Mouse (Mus musculus) adrenal gland, postnatal 4 days (tissue): ENCODE data around the gene B3gntl1. TPM values are rescaled to one million over a fixed set of nuclear protein-coding genes. Genes with fewer than 3 reads are reported as not detected.
A peak's percentile ranks its signal among the peaks of the same experiment; 100 is the strongest.

Experiments
- DNase-seq, 2 experiments: peaks; one replicate each; pipeline ENCODE4 v3.0.0; 2021 to 2022; ENCODE audit warnings: low spot score in 2 of 2, mixed read lengths in 2 of 2
- long read RNA-seq, 2 experiments: library from polyadenylated mRNA; stranded (forward); transcript quantifications; one replicate each; pipeline ENCODE4 v2.0.0; 2021
- total RNA-seq, 2 experiments: library from RNA; stranded (reverse); gene quantifications; 2 replicates each; pipeline ENCODE4 v1.2.3; 2021

The B3gntl1 gene
- total RNA-seq = 10 to 100 TPM; 11.9 to 14.5 TPM
- long read RNA-seq, experiment 1, transcript B3gntl1-202 (13 exons, 2,864 nt) = major isoform, 7 of 14 reads
- long read RNA-seq, experiment 1, partial matches to known transcripts = 1 of 14 reads
- long read RNA-seq, experiment 1, other reads (novel, unspliced or antisense) = 6 of 14 reads
- long read RNA-seq, experiment 2, transcript B3gntl1-202 (13 exons, 2,864 nt) = major isoform, 5 of 18 reads
- long read RNA-seq, experiment 2, partial matches to known transcripts = 5 of 18 reads
- long read RNA-seq, experiment 2, other reads (novel, unspliced or antisense) = 8 of 18 reads

DNA sequence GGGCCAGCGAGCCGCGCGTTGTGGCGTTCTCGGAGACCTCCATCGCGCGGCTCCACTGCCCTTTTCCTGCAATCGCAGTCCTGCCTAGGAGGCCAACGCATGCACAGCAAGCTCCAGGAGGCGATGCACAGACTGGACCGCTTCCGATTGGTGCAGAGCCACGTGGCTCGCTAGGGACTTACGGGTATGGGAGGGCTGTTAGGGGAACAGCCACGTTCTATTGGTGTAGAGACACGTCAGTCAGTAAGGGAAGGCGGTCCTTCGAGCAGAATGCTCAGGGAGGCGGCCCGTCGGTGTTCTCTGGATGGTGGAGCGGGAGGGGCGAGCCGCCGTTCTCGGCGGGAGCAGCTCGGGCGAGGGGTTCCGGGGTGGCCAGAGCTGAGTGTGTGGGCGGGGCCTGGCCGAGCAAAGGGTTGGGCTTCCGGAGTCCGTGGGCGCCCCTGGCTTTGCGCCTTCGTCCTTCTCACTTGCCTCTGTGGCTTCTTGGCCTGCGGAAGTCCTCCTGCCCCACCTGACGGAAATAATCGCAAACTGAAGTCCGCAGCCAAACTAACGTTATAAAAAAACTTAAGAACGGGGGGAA is at the start of gene B3gntl1:
Gene B3gntl1, minus strand, starts transcription at position 164 of the 583 bp plus-strand sequence.
- DNase-seq = peak; percentile 94 to 95

DNA sequence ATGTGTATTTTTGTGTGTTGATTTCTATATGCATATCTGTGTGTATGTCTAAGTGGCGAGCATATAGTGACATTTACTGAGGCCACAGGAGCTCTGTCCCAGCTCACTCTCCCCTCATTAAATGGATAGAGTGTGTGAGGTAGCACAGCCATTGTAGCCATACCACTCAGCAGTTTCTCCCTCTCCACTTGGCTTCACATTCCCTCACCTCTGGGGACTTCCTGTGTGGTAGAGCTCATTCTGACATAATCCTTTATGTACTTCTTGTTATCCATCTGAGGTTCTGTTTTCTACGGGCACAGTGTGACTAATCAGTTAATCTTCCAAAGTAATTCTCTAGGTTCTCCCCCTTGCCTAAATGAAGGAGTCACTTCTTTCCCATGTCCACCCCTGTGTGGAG is 49.5 kb upstream of the B3gntl1 start:
- no peak for DNase-seq

DNA sequence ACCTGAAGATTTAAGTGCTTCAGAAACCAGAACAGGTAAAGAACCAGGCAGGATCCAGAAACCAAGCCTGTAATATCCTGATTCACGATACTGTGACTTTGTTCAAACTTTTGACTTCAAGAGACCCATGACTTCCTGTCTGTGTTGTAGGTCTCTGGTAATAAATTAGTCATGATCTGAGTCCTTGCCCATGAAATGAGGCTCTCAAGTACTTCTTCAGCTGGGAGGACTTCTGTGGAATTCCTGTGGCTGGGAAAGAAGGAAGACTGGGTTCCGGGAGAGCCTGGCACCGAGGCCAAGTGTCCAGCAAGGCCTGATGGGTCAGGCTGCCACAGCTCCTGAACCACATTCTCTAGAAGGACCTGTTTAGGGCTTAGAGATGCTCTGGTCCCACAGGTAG is 47.8 kb upstream of the B3gntl1 start:
- no peak for DNase-seq

DNA sequence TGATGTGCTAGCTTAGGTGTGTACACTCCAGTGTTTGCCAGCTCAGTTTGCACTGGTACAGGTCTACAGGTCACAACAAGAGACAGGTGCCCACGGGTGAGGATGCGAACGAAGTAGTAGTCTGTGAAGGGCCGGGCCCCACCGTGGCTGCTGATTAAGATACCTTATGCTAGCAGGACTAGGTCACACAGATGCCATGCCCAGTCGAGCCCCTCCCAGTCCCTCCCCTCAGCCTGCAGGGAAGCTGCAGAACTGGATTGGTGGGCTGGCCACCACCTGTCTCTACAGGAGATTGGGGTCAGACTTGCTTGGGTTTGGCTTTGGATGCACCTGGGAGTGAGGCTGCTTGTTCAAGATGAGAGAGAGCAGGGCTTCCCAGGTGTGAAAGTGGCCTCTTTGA is 44.8 kb upstream of the B3gntl1 start:
- DNase-seq = no peak

DNA sequence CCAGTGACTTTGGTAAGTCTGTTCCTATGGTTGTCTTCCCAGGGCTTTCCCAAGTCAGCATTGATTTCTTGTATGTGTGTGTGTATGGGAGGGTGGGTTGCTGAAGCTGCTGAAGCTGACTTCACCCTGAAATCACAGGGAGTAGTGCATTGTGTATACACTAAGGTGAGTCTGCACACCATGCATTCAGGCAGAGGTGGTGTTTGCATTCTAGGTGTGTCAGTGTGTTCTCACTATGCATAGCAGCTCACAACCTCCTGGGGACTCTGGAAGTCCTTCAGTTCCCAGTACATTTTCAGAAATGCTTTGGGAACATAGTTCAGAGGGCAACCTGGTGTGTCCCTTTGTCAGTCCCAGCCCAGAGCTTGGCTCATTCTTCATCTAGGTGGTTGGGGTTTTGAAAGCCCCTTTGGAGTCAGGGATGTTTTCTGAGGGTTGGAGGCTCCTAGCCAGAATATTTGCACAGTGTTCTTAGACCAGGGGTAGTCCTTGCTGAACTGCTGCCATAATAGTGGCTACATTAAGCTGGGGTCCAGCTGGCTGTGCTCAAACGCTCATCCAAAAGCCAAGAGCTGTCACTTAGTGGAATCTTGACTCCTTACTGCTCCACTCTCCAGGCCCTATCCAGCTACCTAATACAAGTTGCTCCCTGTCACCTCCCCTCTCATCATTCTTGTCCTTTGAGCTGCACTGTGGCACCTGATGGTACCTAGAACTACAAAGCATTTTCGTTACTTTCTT is 42.0 kb upstream of the B3gntl1 start:
- no peak for DNase-seq

DNA sequence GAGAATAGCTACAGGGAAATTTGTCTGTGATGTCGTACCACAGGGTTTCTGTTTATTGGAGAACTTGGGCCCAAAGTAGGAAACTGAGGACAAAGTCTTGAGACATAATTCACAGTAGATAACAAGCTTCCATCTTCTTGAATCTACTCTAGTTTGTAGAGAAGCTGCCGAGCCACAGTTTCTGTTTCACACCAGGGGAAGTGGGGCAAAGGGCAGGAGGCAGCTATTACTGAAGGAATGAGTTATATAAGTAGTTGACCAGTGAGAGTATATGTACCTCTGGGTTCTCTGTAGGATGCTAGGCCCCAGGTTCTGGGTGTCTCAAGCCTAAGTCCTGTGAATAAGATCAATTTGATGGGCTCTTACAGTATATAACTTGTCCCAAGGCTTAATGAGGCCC is 40.6 kb upstream of the B3gntl1 start:
- no peak for DNase-seq

DNA sequence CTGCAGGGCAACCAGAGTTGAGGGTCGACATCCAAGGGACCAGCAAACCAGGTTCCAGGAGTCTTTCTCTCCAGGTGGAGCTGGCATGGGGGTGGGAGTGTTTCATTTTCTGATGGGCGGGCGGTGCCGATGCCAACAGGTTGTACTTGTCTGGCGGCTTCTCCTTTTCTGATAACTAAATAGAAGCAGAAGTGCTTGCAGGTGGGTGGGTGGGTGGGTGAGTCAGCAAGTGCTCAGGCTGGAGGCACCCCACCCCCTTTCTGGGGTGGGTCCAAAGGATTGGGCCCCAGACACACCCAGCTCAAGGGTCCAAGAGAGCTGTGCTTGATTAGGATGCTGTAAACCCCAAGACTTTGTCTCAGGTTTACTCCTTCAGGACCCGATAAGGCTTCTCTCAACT is 40.0 kb upstream of the B3gntl1 start:
- DNase-seq = no peak

DNA sequence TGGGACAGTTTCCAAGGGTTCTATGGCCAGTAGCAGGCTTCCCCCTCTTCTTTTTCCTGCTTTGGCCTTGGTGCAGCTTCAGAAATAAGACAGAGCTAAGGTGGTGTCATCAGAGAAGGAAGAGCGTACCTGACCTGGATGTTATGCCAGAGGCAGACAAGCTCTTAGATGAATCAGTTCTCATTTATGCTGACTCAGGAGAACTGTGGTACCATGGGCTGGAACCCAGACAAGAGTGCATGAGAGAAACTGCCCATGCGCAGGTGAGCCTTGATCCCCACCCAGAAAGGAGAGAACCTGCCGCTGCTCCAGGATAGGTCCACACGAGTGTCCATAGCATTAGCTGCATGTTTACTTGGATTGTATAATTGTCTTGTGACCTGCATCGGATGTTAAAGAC is 37.3 kb upstream of the B3gntl1 start:
- DNase-seq = no peak

DNA sequence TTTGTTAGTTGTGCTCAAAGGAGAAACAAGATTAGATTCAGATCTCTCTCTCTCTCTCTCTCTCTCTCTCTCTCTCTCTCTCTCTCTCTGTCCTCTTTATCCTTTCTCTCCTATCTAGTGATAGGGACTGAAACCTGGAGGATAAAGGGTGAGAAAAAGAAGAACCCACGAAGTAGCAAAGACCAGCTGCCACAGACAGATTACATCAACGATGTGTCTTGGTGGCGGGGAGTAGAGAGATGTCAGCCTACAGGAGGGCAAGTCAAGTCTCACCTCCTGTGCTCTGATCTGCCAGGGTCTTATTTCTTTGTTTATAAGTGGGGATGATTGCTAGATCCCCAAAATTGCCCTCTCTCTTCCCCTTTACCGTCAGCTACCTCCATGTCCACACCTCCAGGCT is 36.3 kb upstream of the B3gntl1 start:
- no peak for DNase-seq

DNA sequence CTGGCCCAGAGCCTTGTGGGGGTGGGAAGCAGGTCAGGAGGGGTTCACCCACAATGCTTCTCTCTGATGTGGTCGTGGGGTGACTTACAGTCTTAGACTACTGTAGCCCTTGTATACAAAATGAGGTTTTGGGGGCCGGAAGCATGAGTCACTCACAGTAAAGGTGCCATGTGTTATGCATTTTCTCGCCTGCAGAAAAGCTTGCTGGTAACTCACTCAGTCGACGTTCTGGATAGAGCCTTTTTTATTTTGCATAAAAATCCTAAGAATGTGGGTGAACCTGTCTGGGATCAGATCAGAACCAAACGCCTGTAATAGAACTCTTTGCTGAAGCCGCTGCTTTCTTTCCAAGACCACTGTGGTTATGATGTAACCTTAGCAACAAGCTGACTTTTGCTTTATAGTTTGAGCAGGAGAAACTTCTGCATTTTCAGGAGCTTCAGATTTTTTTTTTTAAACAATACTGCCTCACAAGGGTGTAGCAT is 33.6 kb upstream of the B3gntl1 start:
- no peak for DNase-seq

DNA sequence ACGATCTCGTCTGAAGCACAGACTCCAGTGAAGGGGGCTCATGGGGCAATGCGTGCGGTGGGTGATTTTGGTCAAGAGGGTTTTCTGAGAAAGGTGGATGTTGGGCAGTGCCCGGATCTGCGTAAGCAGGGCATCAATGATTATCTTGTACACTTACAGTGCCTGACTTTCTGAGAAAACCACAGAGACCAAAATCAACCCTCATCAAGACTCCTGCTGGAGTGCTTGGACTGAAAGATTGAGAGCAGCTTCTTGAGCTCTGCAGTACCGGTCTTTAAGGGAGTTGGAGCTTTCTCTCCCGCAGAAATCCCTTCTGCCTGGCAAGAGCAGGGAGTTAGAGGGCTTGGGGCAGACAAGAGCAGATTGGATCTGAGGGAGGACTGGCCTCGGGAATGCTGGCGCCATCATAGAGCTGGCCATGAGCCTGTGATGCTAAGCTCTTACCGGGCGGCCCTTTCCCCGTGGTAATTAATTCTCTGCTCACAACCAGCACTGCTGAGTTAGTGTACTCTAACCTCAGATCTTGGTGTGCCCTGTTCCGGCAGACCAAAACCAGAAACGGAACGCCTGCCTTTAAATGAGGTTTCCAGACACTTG is 30.8 kb upstream of the B3gntl1 start:
- DNase-seq = no peak

DNA sequence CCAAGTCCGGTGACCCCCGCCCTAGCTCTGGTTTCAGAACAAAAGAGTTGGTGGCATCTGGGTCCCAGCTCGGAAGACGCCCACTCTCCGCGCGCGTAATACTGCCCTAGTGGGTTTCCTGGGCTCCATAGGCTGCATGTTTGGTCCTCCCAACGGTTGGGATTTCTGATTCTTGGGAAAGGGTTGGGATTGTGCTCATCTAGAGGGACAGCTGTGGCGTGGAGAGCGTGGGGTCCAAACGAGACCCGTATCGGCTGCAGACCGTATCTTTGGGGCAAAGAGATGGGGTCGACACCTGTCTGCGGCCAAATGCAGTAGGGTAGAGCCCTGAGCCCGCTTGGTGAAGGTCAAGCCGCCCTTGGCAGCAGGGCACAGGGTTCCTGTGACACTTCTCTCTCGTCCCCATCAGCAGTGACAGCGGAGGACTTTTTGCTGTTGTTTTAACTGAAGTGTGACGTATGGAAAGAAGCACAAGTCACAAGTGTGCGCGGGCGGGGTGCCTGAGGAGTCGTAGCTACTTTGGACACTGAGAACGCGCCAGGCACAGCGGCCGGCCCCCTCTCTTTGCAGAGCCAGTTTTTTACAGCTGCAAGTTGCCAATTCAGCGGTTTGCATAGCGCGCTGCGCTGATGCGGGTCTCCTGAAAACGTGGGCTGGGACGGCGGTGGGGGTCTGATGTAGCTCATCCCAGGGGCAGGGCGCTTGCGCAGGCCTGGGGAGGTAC is 30.1 kb upstream of the B3gntl1 start:
- DNase-seq = no peak

DNA sequence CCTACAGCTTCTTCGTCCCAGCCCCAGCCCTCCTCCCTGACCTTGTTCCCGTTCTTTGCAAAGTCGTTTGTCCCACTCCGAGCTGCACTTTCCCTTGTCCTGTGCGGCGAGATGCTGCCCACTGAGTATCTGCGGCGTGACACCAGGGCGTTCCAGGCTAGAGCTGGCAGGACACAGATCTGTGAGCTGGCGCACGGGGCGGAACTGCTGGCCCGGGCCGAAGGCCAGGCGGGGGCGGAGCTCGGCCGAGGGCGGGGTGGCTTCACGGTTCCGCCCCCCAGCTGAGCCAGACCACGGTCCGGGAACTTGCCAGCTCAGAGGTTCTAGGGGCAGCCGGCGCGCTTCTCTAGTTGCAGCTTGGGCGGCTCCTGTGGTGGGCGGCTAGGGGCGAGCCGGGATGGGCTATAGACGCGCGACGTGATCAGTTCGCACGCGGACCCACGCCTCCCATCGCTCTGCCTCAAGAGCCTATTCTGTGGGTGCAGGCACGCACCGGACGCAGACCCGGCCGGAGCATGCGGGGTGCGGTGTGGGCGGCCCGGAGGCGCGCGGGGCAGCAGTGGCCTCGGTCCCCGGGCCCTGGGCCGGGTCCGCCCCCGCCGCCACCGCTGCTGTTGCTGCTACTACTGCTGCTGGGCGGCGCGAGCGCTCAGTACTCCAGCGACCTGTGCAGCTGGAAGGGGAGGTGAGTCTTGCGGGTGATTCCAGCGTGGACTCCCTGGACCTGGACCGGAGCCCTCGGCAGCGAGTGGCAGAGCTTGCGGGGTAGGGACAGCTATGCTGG is 29.4 kb upstream of the B3gntl1 start:
- peak; percentile 86 to 88 for DNase-seq

DNA sequence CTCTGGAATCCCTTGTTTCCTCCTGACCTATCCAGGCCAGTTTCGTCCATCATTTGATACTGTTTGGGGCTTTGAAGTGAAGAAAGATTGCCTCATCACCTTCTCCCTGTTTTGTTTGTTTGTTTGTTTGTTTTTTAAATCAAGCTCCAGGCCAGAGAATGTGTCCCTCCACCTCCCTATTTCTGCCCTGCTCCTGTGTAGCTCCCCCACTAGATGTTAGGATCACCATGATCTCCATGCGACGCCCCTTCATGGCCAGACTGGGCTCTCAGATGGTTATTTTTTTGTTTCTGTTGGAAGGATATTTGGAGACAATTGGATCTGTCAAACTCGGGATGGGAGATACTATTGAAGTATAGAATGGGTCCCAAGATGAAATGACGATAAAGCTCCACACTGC is 28.3 kb upstream of the B3gntl1 start, which contains the start of gene Metrnl:
Gene Metrnl, plus strand, starts transcription at position 301 of the 400 bp plus-strand sequence.
- DNase-seq = no peak

DNA sequence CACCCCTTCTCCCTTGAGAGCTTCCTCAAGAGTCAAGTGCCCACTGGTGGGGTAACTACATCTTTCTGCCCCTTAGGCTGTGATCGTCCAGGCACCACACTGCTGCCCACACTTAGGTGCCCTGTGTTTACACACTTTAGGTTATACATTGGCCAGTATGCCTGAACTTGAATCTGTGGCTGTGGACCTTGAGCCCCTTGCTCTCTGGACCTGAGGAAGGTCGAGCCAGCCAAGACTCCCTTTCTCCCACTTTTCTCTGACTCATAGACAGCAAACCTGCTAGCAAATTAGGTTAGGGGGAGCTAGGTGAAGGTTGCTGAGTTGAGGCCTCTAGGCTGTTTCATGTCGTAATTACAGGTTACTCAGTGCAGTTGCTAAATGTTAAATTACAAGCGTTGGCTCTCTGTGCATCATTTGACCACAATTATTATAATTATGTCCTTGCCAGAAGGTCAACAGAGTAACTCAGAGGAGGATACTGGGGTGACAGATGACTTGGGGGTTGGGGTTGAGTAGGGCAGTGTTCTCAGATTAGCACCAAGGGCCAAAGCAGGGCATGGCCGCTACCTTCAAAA is 25.5 kb upstream of the B3gntl1 start:
- no peak for DNase-seq

DNA sequence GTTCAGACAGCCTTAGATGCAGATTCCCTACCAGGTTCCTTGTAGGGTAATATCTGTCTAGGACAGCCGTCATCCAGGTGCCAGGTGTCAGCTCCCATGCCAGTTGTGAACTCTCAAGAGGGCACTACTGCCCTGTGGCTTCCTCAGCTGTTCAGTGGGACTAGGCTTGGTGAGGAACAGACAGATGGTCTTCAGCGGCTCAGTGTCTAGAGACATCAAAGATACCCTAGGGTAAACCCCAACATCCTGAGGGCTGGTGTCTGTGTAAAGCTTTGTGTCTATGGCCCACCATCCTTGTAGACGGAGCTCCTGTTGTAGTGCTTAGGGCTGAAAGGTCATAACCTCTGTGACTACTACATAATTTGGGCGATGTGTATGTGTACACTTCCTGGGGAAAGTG is 24.3 kb upstream of the B3gntl1 start:
- no peak for DNase-seq

DNA sequence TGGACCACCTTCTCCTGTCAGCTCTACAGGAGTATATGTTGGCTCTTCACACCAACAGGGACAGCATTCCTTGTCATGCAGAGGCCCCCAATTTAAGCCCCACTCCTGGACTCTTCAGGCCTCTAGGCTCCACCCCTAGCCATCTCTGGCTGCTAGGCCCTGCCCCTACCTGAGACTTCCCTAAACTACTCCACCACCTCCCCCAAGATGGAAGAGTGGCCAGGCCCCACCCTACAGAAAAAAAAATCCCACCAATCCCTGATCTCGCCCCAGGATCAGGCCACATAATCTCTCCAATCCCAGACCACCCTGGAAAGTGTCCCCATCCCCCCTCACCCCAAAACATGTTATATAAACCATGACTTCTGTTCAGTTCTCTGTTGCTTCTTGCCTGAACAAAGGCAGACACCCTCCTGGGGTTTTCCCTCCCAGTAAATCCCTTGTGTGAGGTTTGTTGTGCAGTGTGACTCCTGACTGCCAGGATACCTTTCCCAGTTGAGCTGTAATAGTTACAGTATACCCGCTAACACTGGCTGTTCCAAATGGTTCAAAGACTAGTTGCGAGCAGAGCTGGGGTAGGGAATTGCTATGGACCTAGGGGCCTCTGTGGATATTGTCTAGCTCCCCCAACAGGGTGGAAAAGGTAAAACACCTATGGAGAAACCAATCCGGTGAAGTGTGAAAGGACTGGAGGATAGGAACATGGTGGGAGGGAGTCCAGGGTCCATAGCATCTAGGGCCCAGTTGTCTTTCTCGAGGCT is 22.5 kb upstream of the B3gntl1 start:
- DNase-seq = no peak

DNA sequence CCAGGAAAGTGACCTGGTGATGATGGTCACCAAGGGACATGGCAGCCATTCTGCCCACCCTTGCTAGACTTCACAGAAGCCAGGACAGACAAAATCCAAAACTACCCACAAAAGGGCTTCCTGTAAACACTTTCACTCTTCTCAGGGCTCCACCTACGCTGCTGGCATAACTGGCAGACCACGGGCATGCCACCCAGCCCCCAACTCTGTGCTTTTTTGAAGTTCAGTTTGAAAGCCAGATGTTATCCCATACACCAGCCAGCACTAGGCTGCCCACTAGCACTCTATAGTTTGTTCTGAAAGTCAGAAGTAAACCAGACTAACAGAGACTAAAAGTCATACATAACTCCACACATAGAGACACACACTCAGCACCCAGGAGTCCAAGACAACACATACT is 15.1 kb upstream of the B3gntl1 start:
- no peak for DNase-seq

DNA sequence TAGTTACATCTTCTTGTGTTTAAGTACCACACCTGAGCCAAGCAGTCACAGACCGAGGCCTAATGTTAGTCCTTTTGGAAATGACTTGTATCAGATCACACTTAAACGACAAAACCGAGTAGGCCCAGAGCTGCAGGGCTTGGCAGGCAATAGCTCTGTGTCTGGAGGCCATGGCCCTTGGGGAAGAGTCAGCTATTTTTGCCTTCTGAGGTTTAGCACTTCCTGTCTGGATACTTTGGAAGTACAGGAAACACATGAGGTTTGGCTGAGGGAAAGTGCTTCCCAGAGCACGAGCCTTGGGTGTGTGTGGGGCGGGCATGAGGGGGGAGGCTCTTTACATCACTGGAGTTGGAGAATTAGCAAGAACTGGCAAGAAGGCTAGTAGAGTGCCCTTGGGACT is 13.7 kb upstream of the B3gntl1 start:
- no peak for DNase-seq
